Mouse (Mus musculus) heart, adult 9 months (tissue): ENCODE measurements around the gene Ssr4.

Experiments
- DNase-seq, 2 experiments: peaks; one replicate each; pipeline ENCODE4 v3.0.0; 2022; ENCODE audit warnings: low spot score in 2 of 2

Gene Ssr4

DNA sequence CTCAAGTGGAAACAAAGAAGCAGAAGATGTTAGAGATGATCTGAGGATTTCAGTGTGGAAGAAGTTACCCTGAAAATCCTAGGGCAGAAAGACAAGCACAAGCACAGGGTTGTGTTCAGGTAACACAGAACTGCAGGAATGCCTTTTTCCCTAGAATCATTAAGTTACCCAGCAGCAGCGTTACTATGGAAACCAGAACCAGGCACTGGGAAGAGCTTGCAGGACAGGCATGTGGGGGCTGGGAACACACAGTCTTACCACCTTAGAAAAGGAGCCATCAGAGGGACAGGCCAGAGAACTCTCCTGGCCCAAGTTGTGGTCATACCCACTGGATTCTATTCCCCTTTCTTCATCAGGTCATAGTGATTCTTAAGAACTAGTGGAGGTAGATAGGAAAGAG is 19.0 kb downstream of the Ssr4 start:
- DNase-seq = no peak

DNA sequence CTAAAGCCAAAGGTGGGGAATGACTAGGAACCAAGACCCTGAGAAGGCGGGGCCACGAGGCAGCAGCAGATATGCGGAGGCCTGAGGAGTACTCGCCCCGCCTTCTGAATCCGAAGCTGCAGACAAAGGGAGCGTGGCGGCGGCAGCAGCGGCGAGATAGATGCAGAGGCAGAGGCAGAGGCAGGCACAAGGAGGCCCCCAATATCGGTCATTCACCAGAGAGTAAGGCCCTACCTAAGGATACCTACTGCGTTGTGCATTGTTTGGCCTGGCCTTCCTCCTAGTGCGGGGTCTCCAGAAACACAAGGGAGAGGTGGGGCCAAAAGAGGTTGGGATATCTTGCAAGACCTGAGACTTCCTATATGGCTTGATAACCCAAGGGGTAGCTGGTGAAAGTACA is 28.2 kb downstream of the Ssr4 start:
- no peak for DNase-seq

DNA sequence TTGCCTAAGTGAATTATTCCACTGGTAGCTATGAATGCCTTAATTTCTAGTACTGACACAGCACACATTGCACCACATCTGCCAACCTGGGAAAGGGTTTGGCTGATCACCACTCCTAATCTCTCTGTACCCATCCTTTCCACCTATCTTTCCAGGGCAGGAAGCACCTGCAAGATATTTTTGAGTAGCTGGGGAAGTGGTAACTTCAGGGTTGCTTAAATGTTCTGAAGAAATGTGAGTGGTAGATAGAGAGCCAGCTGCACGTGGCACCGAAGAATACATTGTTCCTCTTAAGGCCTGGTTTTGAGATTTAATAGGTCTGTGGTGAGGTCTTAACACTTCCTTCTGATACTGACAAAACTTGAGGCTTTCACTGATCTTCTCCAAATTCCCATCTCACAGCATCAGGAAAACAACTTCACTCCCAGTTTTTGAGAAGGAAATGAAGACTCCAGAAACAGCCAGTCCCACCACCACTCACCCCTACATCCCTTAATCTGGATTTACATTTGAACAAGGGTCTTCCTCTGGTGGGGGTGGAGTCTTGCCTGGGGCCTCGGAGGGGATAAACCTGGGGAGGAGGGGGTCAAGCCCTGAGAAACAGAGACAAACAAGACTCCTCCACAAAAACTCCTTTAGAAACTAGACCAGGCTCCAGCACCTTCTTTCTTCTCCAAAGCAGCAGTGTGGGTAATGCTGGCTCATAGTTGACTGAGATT is 29.9 kb downstream of the Ssr4 start:
- DNase-seq = no peak

- no peak for DNase-seq
These were observed 36.9 kb downstream of the Ssr4 start for GRCm38 (mm10) chrX:73823747-73824146.

DNA sequence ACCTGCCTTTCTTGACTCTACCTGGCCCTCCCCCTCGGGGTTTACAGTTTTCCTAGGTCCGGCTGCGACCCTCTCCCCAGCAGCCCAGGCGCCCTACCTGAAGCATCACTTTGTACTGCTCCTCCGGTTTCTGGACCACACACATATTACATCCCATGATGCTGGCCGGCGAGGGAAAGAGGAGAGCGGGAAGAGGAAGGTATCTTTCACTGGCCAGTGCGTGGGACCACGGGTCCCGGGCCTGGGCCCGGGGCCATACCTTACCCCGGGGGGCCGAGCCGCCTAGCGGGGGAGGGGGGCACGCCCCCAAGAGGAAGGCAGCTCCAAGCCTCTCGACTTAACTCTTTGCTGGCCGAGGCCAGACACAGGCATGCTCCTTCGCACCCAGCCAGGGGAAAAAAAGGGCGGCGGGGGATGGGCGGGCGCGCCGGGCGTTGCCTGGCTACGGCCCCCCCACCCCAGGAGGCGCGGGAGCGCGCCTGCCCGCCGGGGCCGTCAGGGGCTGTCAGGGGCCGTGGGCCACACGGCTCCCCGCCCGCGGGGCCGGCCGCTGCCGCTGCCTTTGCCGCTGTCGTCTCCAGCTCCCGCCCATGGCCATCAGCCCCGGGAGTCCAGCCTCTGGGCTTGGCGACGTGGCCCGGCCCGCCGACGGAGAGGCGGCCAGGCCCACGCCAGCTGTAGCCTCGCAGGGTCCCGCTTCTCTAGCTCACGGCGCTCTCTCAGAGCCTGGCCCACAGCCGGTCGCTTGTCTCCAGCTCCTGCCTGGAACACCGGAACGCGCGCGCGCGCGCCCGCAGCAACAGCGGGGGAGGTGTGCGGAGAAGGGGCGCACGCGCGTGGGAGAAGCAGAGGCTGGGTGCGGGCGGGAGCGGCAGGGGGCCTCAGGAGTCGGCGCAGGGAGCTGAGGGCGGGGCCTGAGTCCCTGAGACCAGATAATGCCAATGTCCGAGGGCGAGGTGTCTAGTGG is 37.6 kb downstream of the Ssr4 start, which contains the start of gene Pdzd4:
Pdzd4 (minus strand) TSS at position 785 of the 967 bp plus-strand sequence.
- DNase-seq = peak; percentile 6 to 49

DNA sequence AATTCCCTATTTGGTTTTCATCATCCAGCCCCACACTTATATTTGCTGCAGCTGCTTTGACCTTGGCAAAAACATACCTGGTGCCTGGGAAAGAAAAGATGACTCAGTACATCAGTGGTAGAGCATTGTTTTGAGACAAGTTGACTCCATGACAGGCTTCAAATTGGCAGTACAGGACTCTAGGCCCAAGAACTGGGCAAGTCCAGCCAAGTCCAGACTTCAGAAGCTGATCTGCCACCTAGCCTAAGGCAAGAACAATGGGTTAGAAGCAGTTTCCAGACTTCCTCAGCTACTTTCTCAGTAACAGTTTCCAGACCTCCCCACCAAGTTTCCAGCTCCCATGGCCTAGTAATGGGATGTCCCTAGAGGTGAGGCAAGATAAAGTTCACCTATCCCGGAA is 48.9 kb downstream of the Ssr4 start:
- DNase-seq = no peak

DNA sequence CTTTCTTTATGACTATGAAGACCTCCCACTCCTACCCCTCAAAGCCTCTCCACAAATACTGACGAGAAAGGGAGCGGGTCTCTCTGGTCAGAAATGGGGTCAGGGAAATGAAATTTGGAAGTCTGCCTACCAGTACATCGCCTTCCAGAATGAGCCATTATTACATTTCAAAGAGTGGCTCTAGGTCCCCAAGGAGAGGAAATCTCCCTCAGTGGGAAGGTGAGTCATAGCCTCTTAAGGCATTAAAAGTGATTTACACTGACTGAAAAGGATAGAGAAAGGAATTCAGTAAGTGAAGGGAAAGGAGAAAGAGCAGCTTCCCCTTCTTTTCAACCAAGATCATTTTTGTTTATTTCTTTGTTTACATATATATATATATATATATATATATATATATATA is 49.9 kb downstream of the Ssr4 start:
- DNase-seq = no peak
